Mouse (Mus musculus): ENCODE data around the gene Fat3.

Fat3 gene

GRCm38 (mm10) chr9:15886756-15887155 lies 614.3 kb downstream of the Fat3 start:
- in situ Hi-C loops (cut with MseI, MboI), result loop anchor here (10.0 kb wide), 1 partner anchor 202 kb away; no protein-coding TSS in a partner anchor

GRCm38 (mm10) chr9:15880754-15881153 lies 620.3 kb downstream of the Fat3 start:
- in situ Hi-C loops (cut with MseI, MboI), result loop anchor here (10.0 kb wide), 1 partner anchor 196 kb away; no protein-coding TSS in a partner anchor

GRCm38 (mm10) chr9:15880160-15880603 lies 620.9 kb downstream of the Fat3 start:
- in situ Hi-C loops (cut with MseI, MboI), result loop anchor here (10.0 kb wide), 1 partner anchor 195 kb away; no protein-coding TSS in a partner anchor

- in situ Hi-C loops (cut with MseI, MboI), result no loop called here
These were observed 626.5 kb downstream of the Fat3 start, which contains the start of gene Mtnr1b for GRCm38 (mm10) chr9:15874506-15875160. TSS of gene Mtnr1b (minus strand) at chr9:15874556.

GRCm38 (mm10) chr9:15870013-15870412 lies 631.1 kb downstream of the Fat3 start:
- in situ Hi-C loops (cut with MseI, MboI), result no loop called here

GRCm38 (mm10) chr9:15869456-15869855 lies 631.6 kb downstream of the Fat3 start:
- in situ Hi-C loops (cut with MseI, MboI), result no loop called here

GRCm38 (mm10) chr9:15866280-15867072 lies 634.6 kb downstream of the Fat3 start:
- in situ Hi-C loops (cut with MseI, MboI), result no loop called here

- in situ Hi-C loops (cut with MseI, MboI), result no loop called here
These were observed 639.7 kb downstream of the Fat3 start for GRCm38 (mm10) chr9:15861402-15861801.
